Mouse (Mus musculus): ENCODE measurements at regions not wholly inside any gene's neighbourhood (a gene's known extent, or its start where the extent isn't known, plus 50 kb on each side); places are given as distances from the start of the nearest gene placed in this dataset.

- H3K4me3 ChIP-seq (ENCODE audit: inconsistent target), result no peak overlapping the region
- no peaks in the 10 kb centered on the region for H3K79me2 ChIP-seq (ENCODE audit: inconsistent target)
- H3K27ac ChIP-seq, result no peak overlapping the region
- H3K36me3 ChIP-seq (ENCODE audit: inconsistent target), result no peaks in the 10 kb centered on the region
- 82% methylated on average over 6 of the region's 6 CpGs for WGBS (ENCODE audit: missing documents)
Observed at GRCm38 (mm10) chr9:32874306-32874875, 238.4 kb downstream of the Ets1 start.

- H3K79me2 ChIP-seq (ENCODE audit: inconsistent target), result no peaks in the 10 kb centered on the region
- 70% methylated on average over 7 of the region's 7 CpGs for WGBS (ENCODE audit: missing documents)
- H3K27ac ChIP-seq, result no peak overlapping the region
- no peak overlapping the region for H3K4me3 ChIP-seq (ENCODE audit: inconsistent target)
- no peaks in the 10 kb centered on the region for H3K36me3 ChIP-seq (ENCODE audit: inconsistent target)
Observed at GRCm38 (mm10) chr9:32882819-32883587, 247.0 kb downstream of the Ets1 start.

GRCm38 (mm10) chr9:32886008-32886650, 250.1 kb downstream of the Ets1 start:
- Histone ChIP-seq H3K36me3 (ENCODE audit: inconsistent target) (no peaks in the 10 kb centered on the region), H3K79me2 (ENCODE audit: inconsistent target) (no peaks in the 10 kb centered on the region), H3K4me3 (ENCODE audit: inconsistent target) (no peak overlapping the region), H3K27ac (no peak overlapping the region)
- 92% methylated on average over 6 of the region's 6 CpGs for WGBS (ENCODE audit: missing documents)

GRCm38 (mm10) chr9:32899801-32900200, 263.8 kb downstream of the Ets1 start:
- no peak overlapping the region for H3K27ac ChIP-seq
- H3K4me3 ChIP-seq (ENCODE audit: inconsistent target), result no peak overlapping the region
- H3K36me3 ChIP-seq (ENCODE audit: inconsistent target), result no peaks in the 10 kb centered on the region
- H3K79me2 ChIP-seq (ENCODE audit: inconsistent target), result no peaks in the 10 kb centered on the region
- 85% methylated on average over 4 of the region's 4 CpGs for WGBS (ENCODE audit: missing documents)

- no peak overlapping the region for H3K4me3 ChIP-seq (ENCODE audit: inconsistent target)
- 27% methylated on average over 4 of the region's 4 CpGs for WGBS (ENCODE audit: missing documents)
- H3K79me2 ChIP-seq (ENCODE audit: inconsistent target), result no peaks in the 10 kb centered on the region
- no peaks in the 10 kb centered on the region for H3K36me3 ChIP-seq (ENCODE audit: inconsistent target)
- H3K27ac ChIP-seq, result no peak overlapping the region
Observed at GRCm38 (mm10) chr9:32901287-32901686, 265.3 kb downstream of the Ets1 start.

GRCm38 (mm10) chr9:32906233-32906872, 270.3 kb downstream of the Ets1 start:
- Histone ChIP-seq H3K4me3 (ENCODE audit: inconsistent target) (no peak overlapping the region), H3K79me2 (ENCODE audit: inconsistent target) (no peaks in the 10 kb centered on the region), H3K27ac (no peak overlapping the region), H3K36me3 (ENCODE audit: inconsistent target) (no peaks in the 10 kb centered on the region)
- WGBS (ENCODE audit: missing documents), result 7% methylated on average over 8 of the region's 8 CpGs

- WGBS (ENCODE audit: missing documents), result 86% methylated on average over 7 of the region's 7 CpGs
- no peaks in the 10 kb centered on the region for H3K79me2 ChIP-seq (ENCODE audit: inconsistent target)
- no peak overlapping the region for H3K27ac ChIP-seq
- H3K4me3 ChIP-seq (ENCODE audit: inconsistent target), result no peak overlapping the region
- no peaks in the 10 kb centered on the region for H3K36me3 ChIP-seq (ENCODE audit: inconsistent target)
Observed at GRCm38 (mm10) chr9:32910641-32911040, 274.6 kb downstream of the Ets1 start.

GRCm38 (mm10) chr9:32915633-32916032, 279.6 kb downstream of the Ets1 start:
- Histone ChIP-seq H3K36me3 (ENCODE audit: inconsistent target) (no peaks in the 10 kb centered on the region), H3K4me3 (ENCODE audit: inconsistent target) (no peak overlapping the region), H3K79me2 (ENCODE audit: inconsistent target) (no peaks in the 10 kb centered on the region), H3K27ac (no peak overlapping the region)
- WGBS (ENCODE audit: missing documents), result 73% methylated on average over 3 of the region's 3 CpGs

- Histone ChIP-seq H3K36me3 (ENCODE audit: inconsistent target) (no peaks in the 10 kb centered on the region), H3K79me2 (ENCODE audit: inconsistent target) (no peaks in the 10 kb centered on the region), H3K27ac (no peak overlapping the region), H3K4me3 (ENCODE audit: inconsistent target) (no peak overlapping the region)
- WGBS (ENCODE audit: missing documents), result 93% methylated on average over 3 of the region's 3 CpGs
Observed at GRCm38 (mm10) chr9:32916731-32917130, 280.7 kb downstream of the Ets1 start.

GRCm38 (mm10) chr9:32923925-32924324, 287.9 kb downstream of the Ets1 start:
- H3K27ac ChIP-seq, result no peak overlapping the region
- no peaks in the 10 kb centered on the region for H3K36me3 ChIP-seq (ENCODE audit: inconsistent target)
- H3K4me3 ChIP-seq (ENCODE audit: inconsistent target), result no peak overlapping the region
- no peaks in the 10 kb centered on the region for H3K79me2 ChIP-seq (ENCODE audit: inconsistent target)

GRCm38 (mm10) chr9:32924333-32924886, 288.4 kb downstream of the Ets1 start:
- H3K36me3 ChIP-seq (ENCODE audit: inconsistent target), result no peaks in the 10 kb centered on the region
- no peak overlapping the region for H3K4me3 ChIP-seq (ENCODE audit: inconsistent target)
- no peak overlapping the region for H3K27ac ChIP-seq
- 74% methylated on average over 7 of the region's 7 CpGs for WGBS (ENCODE audit: missing documents)
- no peaks in the 10 kb centered on the region for H3K79me2 ChIP-seq (ENCODE audit: inconsistent target)

- WGBS (ENCODE audit: missing documents), result 93% methylated on average over 6 of the region's 6 CpGs
- no peaks in the 10 kb centered on the region for H3K79me2 ChIP-seq (ENCODE audit: inconsistent target)
- H3K36me3 ChIP-seq (ENCODE audit: inconsistent target), result no peaks in the 10 kb centered on the region
- no peak overlapping the region for H3K27ac ChIP-seq
- H3K4me3 ChIP-seq (ENCODE audit: inconsistent target), result no peak overlapping the region
Observed at GRCm38 (mm10) chr9:32925036-32925435, 289.0 kb downstream of the Ets1 start.

GRCm38 (mm10) chr9:32925720-32926595, 289.9 kb downstream of the Ets1 start:
- H3K36me3 ChIP-seq (ENCODE audit: inconsistent target), result no peaks in the 10 kb centered on the region
- WGBS (ENCODE audit: missing documents), result 40% methylated on average over 12 of the region's 12 CpGs
- H3K4me3 ChIP-seq (ENCODE audit: inconsistent target), result no peak overlapping the region
- H3K27ac ChIP-seq, result no peak overlapping the region
- H3K79me2 ChIP-seq (ENCODE audit: inconsistent target), result no peaks in the 10 kb centered on the region

GRCm38 (mm10) chr9:32927656-32928055, 291.6 kb downstream of the Ets1 start:
- no peak overlapping the region for H3K27ac ChIP-seq
- WGBS (ENCODE audit: missing documents), result 94% methylated on average over 1 of the region's 1 CpGs
- H3K79me2 ChIP-seq (ENCODE audit: inconsistent target), result no peaks in the 10 kb centered on the region

More at GRCm38 (mm10) chr9:32927656-32928055, 291.6 kb downstream of the Ets1 start:
- Histone ChIP-seq H3K4me3 (ENCODE audit: inconsistent target) (no peak overlapping the region), H3K36me3 (ENCODE audit: inconsistent target) (no peaks in the 10 kb centered on the region)

All from macrophage (primary cell).